Mouse (Mus musculus) forebrain, embryonic 10.5 days (tissue): ENCODE measurements around the gene Prkag3. TPM values are rescaled to one million over a fixed set of nuclear protein-coding genes. Genes with fewer than 3 reads are reported as not detected.

Experiments
- DNase-seq: peaks from one replicate; pipeline ENCODE4 v3.0.0-alpha.2; 2017; ENCODE audit warnings: low spot score; ENCODE audit errors: extremely low spot score
- H3K27ac ChIP-seq: fragments of 300-500 bp; sonication (generic); 2 replicates; pipeline ENCODE4 v1.5.1; 2016; ENCODE audit warnings: mild to moderate bottlenecking
- H3K27me3 ChIP-seq: fragments of 300-500 bp; sonication (generic); 2 replicates; pipeline ENCODE4 v1.6.1; 2016; ENCODE audit warnings: mild to moderate bottlenecking; ENCODE audit not compliant: poor library complexity, severe bottlenecking
- H3K36me3 ChIP-seq: fragments of 300-500 bp; sonication (generic); replicated peaks from 2 replicates; pipeline ENCODE4 v1.6.1; 2016; ENCODE audit warnings: mild to moderate bottlenecking, moderate library complexity
- H3K4me1 ChIP-seq: fragments of 300-500 bp; sonication (generic); 2 replicates; pipeline ENCODE4 v1.6.1; 2016
- H3K4me3 ChIP-seq: fragments of 300-500 bp; sonication (generic); 2 replicates; pipeline ENCODE4 v1.5.1; 2016; ENCODE audit warnings: mild to moderate bottlenecking, moderate library complexity
- H3K9me3 ChIP-seq: fragments of 300-500 bp; sonication (generic); 2 replicates; pipeline ENCODE4 v1.6.1; 2016; ENCODE audit warnings: mild to moderate bottlenecking, moderate library complexity
- WGBS: fragments of 180-500 bp; shearing (Covaris S2); methylation state at CpG from one replicate; pipeline ENCODE4 v1.1.7; 2016; 5-methylcytosine and 5-hydroxymethylcytosine counted together
- polyA plus RNA-seq: library from polyadenylated mRNA; unstranded; fragments of >200 nt; fragmentation: Nextera tagmentation; extraction: Ambion mirVana; gene quantifications from 2 replicates; pipeline ENCODE4 v1.2.1, GENCODE M21; 2016

Gene Prkag3
- polyA plus RNA-seq, result 0.20 TPM in 1 of 2 replicates, not detected in the other

GRCm38 (mm10) chr1:74748643-74749271 lies at the start of gene Prkag3:
Gene Prkag3 (minus strand): TSS chr1:74749221.
- WGBS, result 10% methylated on average over 30 of the region's 30 CpGs
- DNase-seq, result peak; percentile 55
- no peaks in the 10 kb centered on the region for H3K36me3 ChIP-seq
- peaks cover 43% of the 10 kb centered on the region for H3K27me3 ChIP-seq
- no peaks in the 10 kb centered on the region for H3K9me3 ChIP-seq
- peak within 1 kb of the TSS; percentile 43 for H3K4me3 ChIP-seq
- peaks cover 8% of the 10 kb centered on the region; the same call in 1 of the 2 replicates for H3K4me1 ChIP-seq
- peak within 1 kb of the TSS; percentile 56; the same call in 1 of the 2 replicates for H3K27ac ChIP-seq

- Histone ChIP-seq H3K4me3 (no peak overlapping the region), H3K9me3 (no peaks in the 10 kb centered on the region), H3K4me1 (peaks cover 60% of the 10 kb centered on the region), H3K27ac (no peak overlapping the region), H3K27me3 (peaks cover 100% of the 10 kb centered on the region), H3K36me3 (no peaks in the 10 kb centered on the region)
- WGBS, result 3% methylated on average over 5 of the region's 5 CpGs
- peak; percentile 34 for DNase-seq
Measured at GRCm38 (mm10) chr1:74797459-74797858, 48.4 kb upstream of the Prkag3 start.

- Histone ChIP-seq H3K4me1 (peaks cover 69% of the 10 kb centered on the region), H3K4me3 (0 out of 2 replicates have a peak overlapping the region, but pooled peaks have one; percentile 43), H3K36me3 (no peaks in the 10 kb centered on the region), H3K27me3 (peaks cover 100% of the 10 kb centered on the region), H3K27ac (no peak overlapping the region), H3K9me3 (no peaks in the 10 kb centered on the region)
- no peak for DNase-seq
- 3% methylated on average over 9 of the region's 11 CpGs for WGBS
Measured at GRCm38 (mm10) chr1:74795145-74795529, 46.1 kb upstream of the Prkag3 start.

- Histone ChIP-seq H3K9me3 (no peaks in the 10 kb centered on the region), H3K4me3 (peak overlapping the region; percentile 43), H3K27me3 (peaks cover 100% of the 10 kb centered on the region), H3K36me3 (no peaks in the 10 kb centered on the region), H3K4me1 (peaks cover 69% of the 10 kb centered on the region), H3K27ac (no peak overlapping the region)
- peak; percentile 35 for DNase-seq
- under 1% methylated on average over 38 of the region's 38 CpGs for WGBS
Measured at GRCm38 (mm10) chr1:74794487-74795144, 45.6 kb upstream of the Prkag3 start.

GRCm38 (mm10) chr1:74792831-74793660 lies 44.0 kb upstream of the Prkag3 start:
- Histone ChIP-seq H3K4me1 (peaks cover 67% of the 10 kb centered on the region), H3K9me3 (no peaks in the 10 kb centered on the region), H3K27ac (no peak overlapping the region), H3K4me3 (no peak overlapping the region), H3K27me3 (peaks cover 100% of the 10 kb centered on the region), H3K36me3 (no peaks in the 10 kb centered on the region)
- DNase-seq, result no peak
- WGBS, result 3% methylated on average over 19 of the region's 19 CpGs

GRCm38 (mm10) chr1:74791249-74791648 lies 42.2 kb upstream of the Prkag3 start, which contains the start of gene Wnt10a:
Gene Wnt10a (plus strand): TSS chr1:74791516.
- peaks cover 100% of the 10 kb centered on the region for H3K27me3 ChIP-seq
- 3% methylated on average over 11 of the region's 11 CpGs for WGBS

GRCm38 (mm10) chr1:74790095-74790494 lies 41.1 kb upstream of the Prkag3 start:
- Histone ChIP-seq H3K36me3 (no peaks in the 10 kb centered on the region), H3K9me3 (peaks cover 2% of the 10 kb centered on the region; the same call in 1 of the 2 replicates), H3K4me1 (peaks cover 51% of the 10 kb centered on the region), H3K4me3 (no peak overlapping the region), H3K27ac (no peak overlapping the region), H3K27me3 (peaks cover 99% of the 10 kb centered on the region)
- WGBS, result 4% methylated on average over 3 of the region's 3 CpGs
- DNase-seq, result no peak

More at GRCm38 (mm10) chr1:74791249-74791648, 42.2 kb upstream of the Prkag3 start, which contains the start of gene Wnt10a:
- Histone ChIP-seq H3K4me1 (peaks cover 55% of the 10 kb centered on the region), H3K4me3 (peak within 1 kb of the TSS; percentile 39), H3K36me3 (no peaks in the 10 kb centered on the region), H3K27ac (no peak within 1 kb of the TSS), H3K9me3 (no peaks in the 10 kb centered on the region)
- DNase-seq, result no peak

GRCm38 (mm10) chr1:74788603-74789176 lies 39.7 kb upstream of the Prkag3 start:
- H3K27me3 ChIP-seq, result peaks cover 99% of the 10 kb centered on the region
- H3K4me1 ChIP-seq, result peaks cover 46% of the 10 kb centered on the region
- H3K27ac ChIP-seq, result no peak overlapping the region
- DNase-seq, result no peak
- no peak overlapping the region for H3K4me3 ChIP-seq
- no peaks in the 10 kb centered on the region for H3K36me3 ChIP-seq
- 14% methylated on average over 6 of the region's 6 CpGs for WGBS
- H3K9me3 ChIP-seq, result peaks cover 6% of the 10 kb centered on the region; the same call in 1 of the 2 replicates

GRCm38 (mm10) chr1:74787846-74788245 lies 38.8 kb upstream of the Prkag3 start:
- Histone ChIP-seq H3K9me3 (peaks cover 6% of the 10 kb centered on the region; the same call in 1 of the 2 replicates), H3K4me3 (no peak overlapping the region), H3K4me1 (peaks cover 46% of the 10 kb centered on the region), H3K27me3 (peaks cover 99% of the 10 kb centered on the region), H3K27ac (no peak overlapping the region), H3K36me3 (no peaks in the 10 kb centered on the region)
- 6% methylated on average over 7 of the region's 7 CpGs for WGBS
- DNase-seq, result peak; percentile 82

GRCm38 (mm10) chr1:74784041-74784759 lies 35.2 kb upstream of the Prkag3 start:
- Histone ChIP-seq H3K27ac (no peak overlapping the region), H3K4me3 (peak overlapping the region; percentile 54), H3K9me3 (peaks cover 6% of the 10 kb centered on the region; the same call in 1 of the 2 replicates), H3K36me3 (no peaks in the 10 kb centered on the region), H3K27me3 (peaks cover 99% of the 10 kb centered on the region), H3K4me1 (peaks cover 31% of the 10 kb centered on the region)
- no peak for DNase-seq
- 1% methylated on average over 67 of the region's 67 CpGs for WGBS

GRCm38 (mm10) chr1:74783554-74783953 lies 34.5 kb upstream of the Prkag3 start:
- 2% methylated on average over 13 of the region's 13 CpGs for WGBS
- H3K36me3 ChIP-seq, result no peaks in the 10 kb centered on the region
- H3K27me3 ChIP-seq, result peaks cover 99% of the 10 kb centered on the region
- H3K4me3 ChIP-seq, result peak overlapping the region; percentile 54
- peak; percentile 16 for DNase-seq
- H3K9me3 ChIP-seq, result peaks cover 6% of the 10 kb centered on the region; the same call in 1 of the 2 replicates
- no peak overlapping the region for H3K27ac ChIP-seq
- H3K4me1 ChIP-seq, result peaks cover 24% of the 10 kb centered on the region
